Mouse (Mus musculus) heart, adult 2 months (tissue): ENCODE measurements around the gene Brd7.

ENCODE experiments used
- CTCF ChIP-seq: fragments of 200-600 bp; IDR thresholded peaks from 2 replicates; pipeline ENCODE4 v1.8.1; 2022; ENCODE audit warnings: antibody characterized with exemption, mild to moderate bottlenecking, moderate library complexity
- EP300 ChIP-seq: fragments of 200-500 bp; IDR thresholded peaks from 2 replicates; pipeline ENCODE4 v1.6.1; 2011; ENCODE audit warnings: low read depth, low read length, control low read depth; ENCODE audit not compliant: insufficient read depth
- POLR2A ChIP-seq: fragments of 200-500 bp; IDR thresholded peaks from 2 replicates; pipeline ENCODE4 v1.6.1; 2011; ENCODE audit warnings: mild to moderate bottlenecking, low read depth, low read length, control low read depth; ENCODE audit not compliant: insufficient read depth

- no peak for TF ChIP-seq POLR2A
- TF ChIP-seq CTCF = no peak
- TF ChIP-seq EP300 = no peak
Observed at GRCm38 (mm10) chr8:88315302-88315701, 46.7 kb downstream of the Brd7 start.
